Mouse (Mus musculus): Measurements from ENCODE around the gene Tmem132b.

Gene Tmem132b

DNA sequence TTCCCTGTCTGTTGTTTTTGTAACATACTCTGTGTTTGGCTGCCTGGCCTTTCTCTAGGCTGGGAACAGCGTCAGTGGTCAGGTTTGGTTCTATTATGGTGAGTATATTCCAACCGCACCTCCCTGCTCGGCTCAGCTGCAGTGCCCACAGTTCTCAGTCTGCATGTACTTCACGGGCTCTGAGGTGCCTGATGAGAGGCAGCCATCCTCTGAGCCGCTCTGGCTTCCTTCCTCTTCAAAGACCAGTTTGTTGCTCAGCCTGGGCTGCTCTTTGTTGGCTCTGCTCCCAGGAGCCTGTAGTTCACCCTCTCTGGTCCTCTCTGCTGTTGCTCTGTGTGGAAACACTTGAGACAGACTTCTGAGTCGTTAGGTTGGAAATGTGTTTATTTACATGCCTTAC is 151.9 kb downstream of the Tmem132b start:
- DNase-seq: no peak

DNA sequence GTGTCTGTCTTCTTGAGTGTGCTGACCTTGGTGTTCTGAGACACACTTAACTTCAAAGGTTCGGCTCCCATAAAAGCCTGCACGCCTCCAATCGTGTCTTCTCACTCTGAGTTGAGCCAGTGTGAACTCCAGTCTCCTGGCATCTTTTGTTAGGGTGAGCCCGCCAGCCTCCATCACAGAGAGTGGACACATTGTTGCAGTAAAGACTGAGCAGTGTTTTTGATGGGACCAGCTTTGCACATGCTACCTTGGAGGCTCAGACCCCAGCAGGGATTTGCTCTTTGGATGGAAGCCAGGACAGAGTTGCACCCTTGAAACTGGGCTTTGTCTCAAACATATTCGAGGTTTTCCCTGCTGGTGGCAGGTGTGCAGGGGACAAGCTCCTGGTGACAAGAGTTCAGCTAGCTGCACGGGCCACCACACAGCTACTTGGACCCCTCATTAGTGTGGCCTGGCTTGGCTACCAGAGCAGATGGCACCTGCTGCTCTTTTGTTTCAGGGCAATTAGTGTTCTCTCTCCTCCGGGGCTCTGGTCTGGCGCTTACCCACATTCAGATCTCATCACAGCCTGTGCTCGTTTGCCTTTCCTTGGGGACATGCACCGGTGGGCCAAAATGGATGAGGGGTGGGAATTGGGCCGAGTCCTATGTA is 154.2 kb downstream of the Tmem132b start:
- DNase-seq: no peak

- no peak for DNase-seq
These were observed 161.0 kb downstream of the Tmem132b start for GRCm38 (mm10) chr5:125692538-125692937.

- DNase-seq: peak; percentile 4
These were observed 167.8 kb downstream of the Tmem132b start for GRCm38 (mm10) chr5:125699395-125699794.

- DNase-seq: no peak
These were observed 168.7 kb downstream of the Tmem132b start for GRCm38 (mm10) chr5:125700234-125700633.

- DNase-seq: no peak
These were observed 173.8 kb downstream of the Tmem132b start for GRCm38 (mm10) chr5:125705379-125705778.

GRCm38 (mm10) chr5:125709160-125709559 is 177.6 kb downstream of the Tmem132b start:
- peak; percentile 7 for DNase-seq

GRCm38 (mm10) chr5:125726815-125727214 is 195.2 kb downstream of the Tmem132b start:
- no peak for DNase-seq

DNA sequence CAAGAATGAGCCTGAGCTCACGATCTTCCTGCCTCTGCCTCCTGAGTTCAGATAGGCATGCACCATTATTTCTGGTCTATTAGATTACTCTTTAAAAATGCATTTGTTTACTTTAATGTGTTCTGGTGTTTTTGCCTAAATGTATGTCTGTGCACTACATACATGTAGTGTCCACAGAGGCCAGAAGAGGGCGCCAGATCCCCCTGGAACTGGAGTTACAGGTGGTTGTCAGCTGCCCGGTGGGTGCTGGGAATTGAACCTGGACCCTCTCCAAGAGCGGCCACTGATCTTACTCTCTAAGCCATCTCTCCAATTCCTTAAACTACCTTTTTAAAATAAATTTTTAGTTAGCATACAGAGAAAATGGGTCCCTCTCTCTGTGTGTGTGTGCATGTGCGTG is 195.9 kb downstream of the Tmem132b start:
- DNase-seq: no peak

DNA sequence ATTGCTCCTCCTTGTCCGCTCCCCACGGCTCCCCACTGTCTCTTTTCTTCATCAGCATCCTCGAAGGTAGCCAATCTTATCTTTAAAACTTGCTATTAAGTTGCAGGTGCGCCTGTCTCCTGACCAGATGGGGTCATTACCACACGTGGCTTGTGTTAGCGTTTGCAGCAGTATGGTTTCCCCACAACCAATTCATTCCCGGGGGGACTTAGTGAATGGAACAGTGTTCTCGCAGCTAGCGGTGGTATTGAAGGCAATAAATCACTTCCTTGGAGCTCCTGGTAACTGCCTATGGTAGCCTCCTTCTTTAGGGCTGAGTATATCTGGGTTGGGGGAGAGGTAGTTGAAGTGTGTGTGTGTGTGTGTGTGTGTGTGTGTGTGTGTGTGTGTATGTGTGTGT is 196.4 kb downstream of the Tmem132b start:
- DNase-seq: no peak

GRCm38 (mm10) chr5:125728521-125728920 is 196.9 kb downstream of the Tmem132b start:
- DNase-seq: no peak

- no peak for DNase-seq
These were observed 202.2 kb downstream of the Tmem132b start for GRCm38 (mm10) chr5:125733806-125734205.

GRCm38 (mm10) chr5:125737105-125737504 is 205.5 kb downstream of the Tmem132b start:
- DNase-seq: no peak

DNA sequence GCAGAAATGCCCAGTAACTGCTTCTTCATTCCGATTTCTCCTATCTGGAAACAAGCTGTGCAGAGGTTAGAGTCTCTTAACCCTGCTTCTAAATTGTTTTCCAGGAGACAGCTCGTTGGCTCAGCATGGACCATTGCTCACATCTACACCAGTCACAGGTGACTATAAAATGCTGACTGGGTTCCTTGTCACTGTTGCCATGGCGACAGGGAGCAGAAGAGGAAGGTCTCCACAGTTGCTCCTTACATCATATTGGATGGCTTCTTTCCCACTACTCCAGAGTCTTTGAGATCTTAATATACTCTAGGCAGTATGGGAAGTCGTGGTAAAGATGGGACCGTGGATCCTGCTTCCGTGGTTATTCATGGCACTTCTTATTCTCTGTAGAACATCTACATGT is 211.9 kb downstream of the Tmem132b start:
- no peak for DNase-seq

GRCm38 (mm10) chr5:125745727-125746126 is 214.2 kb downstream of the Tmem132b start:
- no peak for DNase-seq

DNA sequence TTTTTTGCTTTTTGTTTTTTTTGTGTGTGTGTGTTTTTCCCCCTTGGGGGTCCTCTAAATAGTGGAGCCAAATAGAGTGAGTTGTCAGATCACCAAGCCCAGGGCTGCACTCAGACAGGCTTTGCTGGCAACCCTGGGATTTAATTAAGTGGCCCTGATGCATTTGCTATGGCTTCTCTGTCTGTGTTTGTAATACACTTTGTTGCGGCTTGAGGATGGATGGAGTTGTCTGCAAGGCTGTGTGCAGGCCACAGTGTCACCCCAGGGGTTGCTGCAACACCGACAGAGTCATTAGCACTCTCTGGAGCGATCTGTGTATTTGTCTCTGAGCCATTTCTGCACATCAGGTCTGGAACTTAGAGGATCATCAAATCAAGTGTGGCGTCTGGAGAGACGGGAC is 219.9 kb downstream of the Tmem132b start:
- no peak for DNase-seq

- no peak for DNase-seq
These were observed 221.0 kb downstream of the Tmem132b start for GRCm38 (mm10) chr5:125752546-125752945.

DNA sequence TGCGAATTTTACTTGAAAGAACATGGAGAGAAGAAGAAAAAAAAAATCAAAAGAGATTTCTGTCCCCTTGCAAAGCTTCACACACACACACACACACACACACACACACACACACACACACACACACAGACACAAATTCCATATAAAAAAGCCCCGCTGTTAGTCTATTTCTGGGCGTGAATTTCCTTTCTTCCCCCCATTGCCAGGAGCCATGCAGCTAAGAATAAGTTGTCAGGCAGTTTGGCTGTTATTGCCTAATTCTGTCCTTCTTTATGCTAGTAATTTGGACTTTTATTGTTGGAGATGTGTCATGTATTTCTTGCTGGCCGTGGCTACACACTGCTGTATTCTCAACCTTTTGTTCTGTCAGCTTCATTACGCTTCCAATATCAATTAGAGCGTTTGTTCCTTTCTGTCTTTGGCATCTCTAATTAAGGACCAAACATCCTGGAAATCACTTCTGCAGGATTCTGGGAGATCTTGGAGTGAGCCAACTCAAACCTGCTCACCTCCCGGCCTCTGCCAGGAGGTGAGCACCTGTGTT is 225.5 kb downstream of the Tmem132b start:
- DNase-seq: no peak

GRCm38 (mm10) chr5:125758506-125758905 is 226.9 kb downstream of the Tmem132b start:
- no peak for DNase-seq

- no peak for DNase-seq
These were observed 235.4 kb downstream of the Tmem132b start for GRCm38 (mm10) chr5:125766941-125767340.

DNA sequence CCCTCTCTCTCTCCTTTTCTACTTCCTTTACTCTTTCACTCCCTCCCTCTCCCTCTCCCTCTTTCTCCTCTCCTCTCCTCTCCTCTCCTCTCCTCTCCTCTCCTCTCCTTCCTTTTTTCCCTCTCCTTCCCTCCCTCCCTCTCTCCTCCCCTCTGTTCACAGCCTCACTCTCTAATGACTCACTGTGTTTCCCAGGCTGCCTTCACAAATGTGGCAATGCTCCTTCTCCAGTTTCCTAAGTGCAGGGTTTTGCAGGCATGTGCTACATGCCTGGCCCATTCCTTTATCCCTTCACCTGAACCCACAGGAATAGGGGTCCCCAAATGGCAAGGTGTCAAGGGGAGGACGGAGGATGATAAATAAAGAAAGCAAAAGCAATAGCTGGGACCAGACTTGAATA is 236.4 kb downstream of the Tmem132b start:
- DNase-seq: no peak

GRCm38 (mm10) chr5:125772238-125772637 is 240.7 kb downstream of the Tmem132b start:
- DNase-seq: no peak

- DNase-seq: no peak
These were observed 241.2 kb downstream of the Tmem132b start for GRCm38 (mm10) chr5:125772756-125773155.

- no peak for DNase-seq
These were observed 248.8 kb downstream of the Tmem132b start for GRCm38 (mm10) chr5:125780332-125780731.

DNA sequence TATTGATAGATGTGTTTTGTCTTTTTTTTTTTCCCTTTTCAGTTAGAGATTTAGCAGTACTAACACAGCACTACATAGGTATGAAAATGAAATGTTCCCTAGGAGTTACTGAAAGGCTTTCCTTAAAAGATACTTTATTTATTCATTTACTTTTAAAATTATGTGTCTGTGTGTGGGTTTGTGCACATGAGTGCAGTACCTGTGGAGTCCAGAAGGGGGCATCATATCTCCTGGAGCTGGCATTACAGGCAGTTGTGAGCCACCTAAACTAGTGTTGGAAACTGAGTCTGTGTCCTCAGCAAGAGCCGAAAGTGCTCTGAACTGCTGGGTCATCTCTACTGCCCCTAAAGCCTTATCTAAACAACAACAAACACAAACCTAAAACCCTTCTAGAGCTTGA is 261.1 kb downstream of the Tmem132b start:
- no peak for DNase-seq

All from cerebellum, adult 11 months (tissue).